Mouse (Mus musculus) adrenal gland, postnatal 14 days (tissue): Measurements from ENCODE around the gene Iqgap3. TPM values are rescaled to one million over a fixed set of nuclear protein-coding genes. Genes with fewer than 3 reads are reported as not detected.

ENCODE experiments used
- DNase-seq: peaks from one replicate; pipeline ENCODE4 v3.0.0; 2021; ENCODE audit warnings: mixed read lengths
- long read RNA-seq, 2 experiments: library from polyadenylated mRNA; stranded (forward); transcript quantifications; one replicate each; pipeline ENCODE4 v2.0.0; 2021
- total RNA-seq: library from RNA; stranded (reverse); gene quantifications from 2 replicates; pipeline ENCODE4 v1.2.3, GENCODE M21; 2021

The Iqgap3 gene
- total RNA-seq, result 7.3 and 8.0 TPM in 2 replicates
- long read RNA-seq, experiment 1, full-length matches to known transcripts, result 5 of 10 reads
- long read RNA-seq, experiment 1, partial matches to known transcripts, result 4 of 10 reads
- long read RNA-seq, experiment 1, other reads (novel, unspliced or antisense), result 1 of 10 reads
- long read RNA-seq, experiment 2, full-length matches to known transcripts, result 1 of 5 reads
- long read RNA-seq, experiment 2, partial matches to known transcripts, result 3 of 5 reads
- long read RNA-seq, experiment 2, other reads (novel, unspliced or antisense), result 1 of 5 reads

DNA sequence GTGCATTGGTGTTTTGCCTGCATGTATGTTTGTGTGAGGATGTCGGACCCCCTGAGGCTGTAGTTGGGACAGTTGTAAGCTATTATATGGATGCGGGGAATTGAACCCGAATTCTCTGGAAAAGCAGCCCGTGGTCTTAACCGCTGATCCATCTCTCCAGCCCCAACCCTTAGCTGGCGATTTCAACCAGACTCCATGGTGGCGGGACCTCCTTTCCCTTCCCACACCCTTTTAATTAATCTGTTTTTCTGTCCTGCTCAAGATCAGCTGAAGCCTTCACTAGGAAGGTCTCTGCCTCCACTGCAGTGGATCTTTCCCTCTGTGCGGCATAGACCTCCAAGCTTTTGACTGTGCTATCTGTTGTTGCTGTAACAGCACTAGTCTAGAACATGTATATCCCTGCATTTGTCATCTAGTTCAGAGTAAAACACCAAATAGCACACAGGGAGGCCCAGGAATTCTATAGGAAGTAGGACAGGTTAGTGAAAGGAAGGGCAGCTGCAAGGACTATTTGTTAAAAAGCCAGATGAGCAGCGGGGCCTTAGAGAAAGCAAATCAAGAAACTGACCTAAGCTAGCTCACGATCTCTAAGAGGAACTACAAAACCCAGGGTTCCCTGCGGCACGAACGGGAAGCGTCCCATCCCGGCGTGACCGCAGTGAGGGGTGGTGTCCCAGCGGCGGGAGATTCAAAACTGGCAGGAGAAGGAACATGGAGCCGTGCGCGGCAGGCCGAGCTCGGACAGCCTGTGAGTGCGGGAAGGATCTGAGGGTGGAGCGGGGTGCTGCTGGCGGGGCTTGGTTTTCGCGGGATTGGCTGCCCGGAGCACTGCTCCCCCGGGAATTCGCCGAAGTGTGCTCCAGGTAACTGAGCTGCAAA lies at the start of gene Iqgap3:
Gene Iqgap3 (plus strand): TSS at position 627 of the 879 bp plus-strand sequence.
- DNase-seq, result peak; percentile 95

DNA sequence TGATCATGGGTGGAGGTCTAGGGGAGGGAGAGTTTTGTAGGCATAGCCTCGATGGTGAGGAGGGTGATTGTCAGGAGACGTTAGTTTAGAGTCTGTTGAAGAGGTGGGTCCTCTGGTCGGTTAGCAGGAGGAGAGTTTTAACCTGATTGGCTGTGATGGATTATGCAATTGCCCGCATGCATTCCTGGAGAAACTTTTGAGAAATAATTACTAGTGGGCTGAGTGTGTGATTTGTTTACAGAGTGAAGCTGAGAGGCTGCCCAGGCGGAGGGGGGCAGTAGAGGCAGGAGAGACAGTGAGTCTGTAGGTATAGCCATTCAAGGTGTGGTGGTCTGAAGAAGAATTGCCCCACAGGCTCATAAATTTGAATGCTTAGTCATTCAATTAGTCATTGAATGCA lies 48.3 kb upstream of the Iqgap3 start:
- no peak for DNase-seq

DNA sequence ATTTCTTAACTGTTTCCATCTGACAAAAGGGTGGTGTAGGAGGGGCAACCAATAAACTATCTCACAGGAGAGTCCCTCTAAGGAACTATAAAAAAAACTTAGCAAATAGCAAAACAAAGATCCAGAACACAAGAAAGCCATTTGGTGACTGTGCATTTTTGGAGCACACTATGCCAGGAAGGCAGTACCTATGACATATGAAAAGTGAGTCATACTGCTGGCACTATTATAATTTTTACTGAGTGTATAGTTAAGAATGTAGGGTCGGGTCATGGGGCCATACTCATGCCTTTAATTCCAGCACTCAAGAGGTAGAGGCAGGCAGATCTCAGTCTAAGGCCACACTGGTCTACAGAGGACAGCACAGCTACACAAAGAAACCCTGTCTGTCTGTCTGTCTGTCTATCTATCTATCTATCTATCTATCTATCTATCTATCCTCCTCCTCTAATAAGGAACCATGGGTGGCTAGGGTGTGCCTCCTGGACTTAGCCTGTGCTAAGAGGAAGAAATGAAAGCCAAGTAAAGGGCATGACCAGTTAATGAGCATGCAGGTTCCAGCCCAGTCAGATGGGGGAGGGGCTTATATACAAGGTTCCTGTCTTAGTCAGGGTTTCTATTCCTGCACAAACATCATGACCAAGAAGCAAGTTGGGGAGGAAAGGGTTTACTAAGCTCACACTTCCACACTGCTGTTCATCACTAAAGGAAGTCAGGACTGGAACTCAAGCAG lies 46.0 kb upstream of the Iqgap3 start:
- DNase-seq, result no peak

DNA sequence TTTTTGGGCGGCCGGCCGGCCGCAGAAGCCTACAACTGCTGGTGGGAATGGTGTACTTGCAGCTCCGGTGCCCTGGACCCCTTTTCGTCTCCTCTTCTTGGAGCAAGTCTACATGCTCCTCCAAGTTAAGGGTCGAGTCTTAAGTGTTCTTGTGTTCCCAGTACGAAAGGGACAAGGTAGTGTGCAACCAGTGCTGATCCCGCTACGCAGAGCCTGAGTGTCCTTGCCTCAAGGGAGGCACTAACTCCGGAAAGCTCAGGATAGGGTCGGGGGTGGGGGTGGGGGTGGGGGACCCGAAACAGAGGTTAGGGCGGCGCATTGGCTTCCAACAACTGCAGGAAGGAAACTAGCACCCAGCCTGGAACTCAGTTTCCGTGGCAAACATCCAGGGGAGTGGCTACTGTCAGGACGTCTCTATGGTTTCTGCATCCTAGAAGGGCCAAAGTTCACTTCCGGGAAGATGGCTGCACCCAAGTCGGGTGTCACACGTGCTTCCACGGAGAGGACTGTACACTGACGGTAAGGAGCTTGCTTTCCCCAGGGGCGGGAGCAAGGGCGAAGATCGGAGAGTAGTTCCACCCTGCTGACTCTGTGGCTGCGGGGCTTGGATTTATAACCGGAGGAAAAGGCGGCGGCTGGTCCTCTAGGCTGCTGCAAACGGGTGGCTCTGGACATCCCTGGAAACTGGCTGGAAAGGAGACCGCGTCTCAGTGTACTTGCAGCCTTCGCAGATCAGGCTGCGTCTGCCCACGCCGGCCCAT lies 38.9 kb upstream of the Iqgap3 start, which contains the start of gene Gpatch4:
Gene Gpatch4 (plus strand): TSS at position 448 of the 761 bp plus-strand sequence.
- peak; percentile 92 for DNase-seq

DNA sequence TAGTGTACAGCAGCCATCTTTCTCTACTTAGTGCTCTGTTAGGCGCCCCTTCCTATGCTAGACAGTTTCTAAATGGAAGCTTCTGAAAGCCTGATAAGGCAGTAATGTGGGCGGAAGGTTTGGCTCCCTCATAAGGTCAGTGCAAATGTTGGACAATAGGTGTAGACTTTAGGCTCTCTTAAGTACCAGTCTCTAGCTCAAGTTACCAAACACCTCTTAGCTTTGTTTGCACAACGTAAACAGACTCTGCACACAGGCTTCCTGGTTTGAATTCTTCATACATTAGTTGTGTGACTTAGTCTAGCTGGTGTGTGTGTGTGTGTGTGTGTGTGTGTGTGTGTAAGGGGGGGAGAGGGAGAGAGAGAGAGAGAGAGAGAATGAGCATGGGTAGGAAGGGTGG lies 32.2 kb upstream of the Iqgap3 start:
- DNase-seq, result no peak

DNA sequence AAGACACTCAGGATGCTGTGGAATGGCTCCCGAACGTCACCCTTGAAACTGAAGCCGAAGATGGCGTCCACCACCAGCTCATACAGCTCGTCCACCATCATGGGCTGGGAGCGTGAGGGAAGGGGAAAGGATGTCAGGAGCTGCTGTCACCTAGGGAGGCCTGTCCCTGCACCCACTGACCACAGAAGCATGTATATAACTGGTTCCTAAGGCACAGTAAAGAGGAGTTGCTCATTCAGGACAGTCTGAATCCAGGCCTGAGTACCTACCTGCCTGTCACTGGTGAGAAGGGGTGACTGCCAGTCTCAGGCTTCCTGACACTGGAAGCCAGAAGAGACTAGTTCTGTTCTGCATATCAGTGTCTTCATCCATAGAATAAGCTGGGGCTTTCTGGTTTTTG lies 24.7 kb upstream of the Iqgap3 start:
- no peak for DNase-seq

DNA sequence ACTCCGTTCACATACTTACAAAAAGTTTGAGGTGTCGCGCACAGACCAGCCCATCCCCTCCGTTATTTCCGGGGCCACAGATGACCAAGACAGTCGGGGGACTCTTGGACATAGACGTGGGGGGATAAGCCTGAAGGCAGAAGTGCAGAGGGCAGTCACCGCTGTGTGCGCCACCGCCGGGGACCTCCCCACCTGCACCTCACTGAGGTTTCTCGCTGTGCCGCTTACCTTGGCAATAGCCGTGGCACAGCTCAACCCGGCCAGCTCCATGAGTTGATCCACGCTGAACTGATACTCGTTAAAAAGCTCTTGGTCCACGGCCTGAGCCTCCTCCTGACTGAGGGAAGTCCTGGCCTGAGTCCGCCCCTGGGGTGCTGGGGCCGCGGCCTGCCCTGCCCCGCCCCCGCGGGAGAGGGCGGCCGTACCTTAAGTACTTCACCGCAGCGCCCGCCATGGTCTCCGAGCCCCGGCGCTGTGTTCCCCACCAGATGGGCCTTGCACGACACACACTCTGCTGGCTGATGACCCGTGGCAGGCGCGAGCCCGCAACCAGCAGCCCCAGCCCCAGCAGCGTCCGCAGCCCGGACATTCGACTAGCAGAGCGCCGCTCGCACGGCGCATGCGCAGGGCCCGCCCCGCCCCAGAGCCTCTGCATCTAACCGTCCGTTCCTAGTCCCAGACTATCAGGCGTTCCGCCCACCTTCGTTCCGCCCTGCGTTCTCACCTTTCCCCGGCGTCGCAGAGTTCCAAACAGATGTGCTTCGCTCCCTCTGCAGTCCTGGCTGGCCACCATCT lies 23.7 kb upstream of the Iqgap3 start, which contains the start of gene Naxe:
Gene Naxe (minus strand): TSS at position 594 of the 795 bp plus-strand sequence.
- DNase-seq, result peak; percentile 92

DNA sequence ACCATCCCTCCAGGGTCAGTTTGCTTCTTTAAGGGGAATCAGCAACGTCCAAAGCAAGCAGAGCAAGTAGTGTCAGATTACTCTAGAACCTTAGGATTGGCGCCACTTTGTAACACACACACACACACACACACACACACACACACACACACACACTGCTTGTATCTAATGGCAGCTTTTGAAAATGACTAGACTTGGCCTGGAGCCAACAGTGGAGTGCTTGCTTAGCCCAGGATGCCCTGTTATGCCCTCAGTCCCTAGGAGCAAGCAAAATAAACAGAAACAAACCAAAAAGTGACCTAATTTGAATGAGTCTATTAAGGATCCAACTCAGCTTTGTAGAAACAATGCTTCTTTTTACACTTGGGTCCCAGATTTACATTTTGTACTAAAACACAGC lies 13.4 kb upstream of the Iqgap3 start:
- peak; percentile 44 for DNase-seq

DNA sequence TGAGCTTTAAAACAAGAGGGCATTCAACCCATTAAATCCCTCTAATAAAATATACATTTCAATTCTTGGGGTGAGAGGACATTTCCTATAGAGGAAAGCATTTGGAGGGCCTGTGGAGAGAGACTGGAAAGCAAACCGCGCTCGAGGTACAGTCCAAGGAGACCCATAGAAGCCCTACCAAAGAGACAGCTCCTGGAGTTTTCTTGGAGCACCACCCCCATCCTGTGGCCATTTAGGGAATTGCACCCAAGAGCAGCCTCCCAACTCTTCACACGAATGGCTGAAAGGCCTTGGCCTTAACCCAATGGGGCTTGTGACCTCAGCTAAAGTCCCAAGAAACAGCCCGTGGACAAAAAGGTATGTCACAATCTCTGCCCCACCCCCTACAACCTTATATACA lies 10.0 kb upstream of the Iqgap3 start:
- peak; percentile 88 for DNase-seq

DNA sequence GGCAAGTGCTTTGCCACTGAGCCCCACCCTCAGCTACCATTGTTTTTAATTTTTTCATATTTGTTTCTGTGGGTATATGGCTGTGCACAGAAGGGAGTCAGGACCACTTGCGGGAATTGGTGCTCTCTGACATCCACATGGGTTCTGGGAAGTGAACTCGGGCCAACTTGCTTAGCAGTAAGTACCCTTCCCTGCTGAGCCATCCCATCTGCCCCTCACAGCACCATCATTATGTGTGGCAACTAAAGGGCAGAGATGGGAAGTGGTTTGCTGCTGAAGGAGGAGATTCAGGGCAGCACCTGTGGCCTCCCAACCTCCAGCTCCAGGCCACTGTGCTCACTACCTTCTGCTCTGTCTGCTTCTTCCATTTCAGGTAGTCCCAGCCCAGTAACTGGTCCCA lies 8.1 kb upstream of the Iqgap3 start:
- DNase-seq, result no peak

DNA sequence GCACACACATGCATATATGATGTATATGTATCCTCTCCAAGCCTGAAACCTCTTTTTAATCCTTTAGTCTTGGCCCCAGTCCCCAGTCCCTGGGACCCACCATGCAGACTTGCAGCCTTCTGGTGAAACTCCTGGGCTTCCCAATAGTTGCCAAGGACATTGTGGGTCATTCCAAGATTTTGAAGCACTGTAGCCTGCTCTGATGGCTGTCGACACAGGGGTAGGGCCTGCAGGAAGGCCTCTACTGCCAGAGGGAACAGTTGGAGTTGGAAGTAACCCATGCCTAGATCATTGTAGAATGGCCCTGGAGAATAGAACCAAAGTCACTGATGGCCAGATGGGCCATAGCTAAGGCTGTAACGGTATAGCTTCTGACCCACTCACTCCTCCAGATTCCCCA lies 7.4 kb upstream of the Iqgap3 start:
- DNase-seq, result no peak

DNA sequence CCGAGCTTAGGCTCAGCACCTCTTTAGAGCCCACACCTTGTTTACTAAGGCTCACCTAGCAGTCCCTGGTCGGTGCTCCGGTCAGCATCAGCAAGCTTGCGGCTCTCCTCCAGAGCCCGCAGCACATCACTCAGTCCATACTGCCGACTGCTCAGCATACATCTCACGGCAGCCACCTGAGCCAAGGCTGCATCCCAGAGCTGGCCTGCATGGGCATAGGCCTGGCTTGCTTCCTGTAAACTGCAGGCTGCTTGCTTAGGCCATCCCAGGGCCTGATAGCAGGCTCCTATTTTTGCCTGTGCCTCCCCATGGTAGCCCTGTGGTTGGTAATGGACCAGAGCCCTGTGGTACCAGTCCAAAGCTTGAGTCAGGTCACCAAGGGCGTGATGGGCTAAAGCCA lies 7.0 kb upstream of the Iqgap3 start:
- no peak for DNase-seq

DNA sequence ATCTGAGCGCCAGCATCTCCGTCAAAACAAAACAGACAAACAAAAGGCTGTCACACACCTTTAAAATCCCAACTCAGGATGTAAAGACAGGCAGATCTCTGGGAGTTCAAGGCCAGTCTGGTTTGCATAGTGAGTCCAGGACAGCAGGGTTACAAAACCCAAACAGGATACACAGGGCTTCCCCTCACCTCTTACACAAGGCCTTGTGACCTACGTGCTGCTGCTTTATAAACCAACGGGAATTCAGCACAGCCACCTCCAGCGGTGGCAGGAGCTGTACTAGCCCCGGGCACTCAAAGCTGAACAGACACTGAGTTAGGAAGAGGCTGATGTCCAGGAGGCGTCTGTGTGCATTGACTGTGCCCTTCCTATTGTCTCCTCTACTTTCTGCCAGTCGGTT lies 4.3 kb upstream of the Iqgap3 start:
- DNase-seq, result no peak

DNA sequence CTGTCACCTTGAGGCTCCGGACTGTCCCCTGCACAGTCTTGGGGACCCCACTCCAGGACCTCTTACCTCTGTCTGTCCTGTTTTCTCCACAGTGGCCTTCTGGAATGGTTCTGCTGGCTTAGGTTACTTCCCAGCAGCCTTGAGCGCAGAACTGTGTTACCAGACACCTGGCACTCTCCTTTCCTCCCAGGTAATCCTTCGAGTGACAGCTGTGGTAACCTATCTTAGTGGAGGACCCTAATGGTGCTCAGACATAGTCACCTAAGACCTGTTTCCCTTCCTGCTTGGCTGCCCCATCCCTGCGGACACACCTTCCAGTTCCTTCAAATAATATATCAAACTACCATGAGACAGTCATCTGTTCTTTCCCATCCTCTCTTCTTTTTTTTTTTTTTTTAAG lies 3.6 kb upstream of the Iqgap3 start, which contains the start of gene Ttc24:
Gene Ttc24 (minus strand): TSS at position 101 of the 400 bp plus-strand sequence.
- no peak for DNase-seq

DNA sequence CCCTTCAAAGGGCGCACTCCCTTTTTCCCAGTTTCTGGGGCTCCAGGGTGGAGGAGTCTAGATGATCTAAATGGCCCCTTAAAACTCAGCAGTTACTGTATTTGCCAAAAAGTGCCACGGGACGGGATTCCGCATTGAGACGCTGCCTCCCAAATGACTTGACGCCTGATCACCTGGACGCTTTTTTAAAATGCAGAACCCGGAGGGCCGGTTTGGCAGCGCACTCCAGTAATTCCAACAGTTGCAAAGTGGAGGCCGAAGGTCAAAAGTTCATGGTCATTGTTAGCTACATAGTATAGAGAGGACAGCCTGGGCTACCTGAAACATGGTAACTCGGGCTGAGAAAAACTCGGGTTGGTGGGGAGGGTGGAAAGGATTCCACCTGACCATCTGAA lies 450 bp downstream of the Iqgap3 start:
- DNase-seq, result no peak

DNA sequence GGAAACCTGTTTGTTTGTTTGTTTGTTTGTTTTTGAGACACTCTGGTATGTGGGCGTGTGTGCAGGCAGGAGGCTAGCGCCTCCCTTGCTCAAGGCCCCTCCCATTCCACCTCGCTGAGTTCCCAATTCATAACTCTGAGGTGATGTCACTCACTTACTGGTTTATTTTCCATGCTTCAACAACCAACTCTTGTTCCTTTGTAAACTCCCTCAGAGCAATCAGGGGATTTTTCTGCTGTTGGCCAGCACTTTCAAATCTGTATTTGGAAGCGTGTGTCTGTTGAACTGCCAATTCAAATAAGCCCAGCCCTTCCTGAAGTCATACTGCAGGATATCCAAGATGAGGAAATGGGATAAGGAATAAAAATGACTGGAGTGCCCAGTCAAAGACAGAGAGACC lies 892 bp downstream of the Iqgap3 start:
- DNase-seq, result no peak

DNA sequence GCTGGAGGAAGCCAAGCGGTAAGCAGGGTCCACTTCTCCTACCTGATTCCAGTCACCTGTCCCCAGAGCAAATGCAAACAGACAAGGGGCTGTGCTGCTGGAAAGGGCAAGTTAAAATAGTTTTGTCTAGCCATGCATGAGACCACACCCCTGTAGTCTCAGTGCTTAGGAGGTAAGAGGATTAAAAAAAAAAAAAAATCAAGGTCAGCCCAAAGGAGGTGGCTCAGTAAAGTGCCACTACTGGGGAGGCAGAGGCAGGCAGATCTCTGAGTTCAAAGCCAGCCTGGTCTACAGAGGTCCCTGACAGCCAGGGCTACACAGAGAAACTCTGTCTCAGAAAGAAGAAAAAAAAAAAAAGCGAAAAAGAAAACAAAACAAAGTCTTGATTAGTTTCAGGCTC lies 2.2 kb downstream of the Iqgap3 start:
- no peak for DNase-seq

DNA sequence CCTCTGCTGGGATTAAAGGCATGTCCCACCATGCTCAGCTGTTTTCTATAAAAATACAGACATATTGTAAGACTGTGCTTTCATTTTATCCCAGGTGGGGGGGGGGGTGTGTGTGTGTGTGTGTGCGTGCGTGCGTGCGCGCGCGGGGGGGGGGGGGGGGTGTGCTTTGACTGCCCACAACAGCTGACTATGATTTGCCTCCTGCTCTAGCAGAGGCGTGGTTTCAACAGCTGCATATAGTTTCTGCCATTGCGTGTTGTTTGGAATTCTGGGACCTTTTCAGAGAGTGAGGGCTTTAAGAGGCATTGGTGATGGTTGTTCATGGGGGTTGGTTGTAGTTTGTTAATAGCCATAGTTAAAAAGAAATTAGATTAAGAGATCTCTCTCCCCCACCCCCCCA lies 3.7 kb downstream of the Iqgap3 start:
- DNase-seq, result no peak

DNA sequence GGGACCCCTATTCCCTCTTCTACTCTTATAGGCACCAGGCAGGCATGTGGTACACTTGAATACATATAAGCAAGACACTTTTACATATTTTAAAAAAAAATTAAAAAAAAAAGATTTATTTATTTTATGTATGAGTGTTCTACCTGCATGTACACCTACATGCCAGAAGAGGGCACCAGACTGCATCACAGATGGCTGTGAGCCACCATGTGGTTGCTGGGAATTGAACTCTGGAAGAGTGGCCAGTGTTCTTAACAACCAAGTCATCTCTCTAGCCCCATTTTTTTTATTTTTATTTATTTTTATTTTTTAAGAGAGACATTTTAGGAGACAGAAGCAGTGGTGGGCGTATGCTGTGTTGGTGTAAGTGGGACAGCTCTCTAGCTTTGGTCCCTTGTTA lies 5.9 kb downstream of the Iqgap3 start:
- DNase-seq, result peak; percentile 53

DNA sequence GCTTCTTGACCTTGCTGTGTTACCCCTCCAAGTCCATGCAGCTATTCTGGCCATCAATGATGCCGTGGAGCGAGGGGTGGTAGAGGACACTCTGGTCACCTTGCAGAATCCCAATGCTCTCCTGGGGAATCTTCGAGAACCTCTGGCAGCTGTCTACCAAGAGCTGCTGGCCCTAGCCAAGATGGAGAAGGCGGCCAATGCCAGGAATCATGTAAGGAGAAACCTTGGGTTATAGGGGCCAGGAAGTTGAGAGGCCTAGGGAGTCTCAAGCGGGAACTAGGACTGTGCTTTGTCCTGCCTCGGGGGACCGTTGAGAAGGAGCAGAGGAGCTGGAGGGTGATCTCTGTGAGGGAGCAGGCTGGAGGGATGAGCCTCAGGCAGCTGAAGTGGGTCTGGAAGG lies 8.3 kb downstream of the Iqgap3 start:
- no peak for DNase-seq

DNA sequence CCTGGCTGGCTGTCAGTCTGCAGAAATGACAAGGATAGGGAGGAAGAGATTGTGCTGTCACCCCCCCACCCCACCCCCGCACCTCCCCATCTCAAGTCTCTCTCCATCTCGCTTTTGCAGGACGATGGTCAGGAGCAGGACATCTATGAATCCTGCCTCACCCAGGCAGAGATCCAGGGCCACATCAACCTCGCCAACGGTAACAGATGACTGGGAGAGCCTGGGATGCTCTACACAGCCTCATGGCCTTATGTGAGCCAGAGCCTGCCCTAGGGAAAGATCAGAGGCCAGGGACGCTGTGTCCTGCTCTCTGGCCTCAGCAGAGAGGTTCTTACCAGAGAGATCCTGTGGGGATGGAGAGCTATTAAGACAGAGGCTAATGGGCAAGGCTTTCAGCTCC lies 8.8 kb downstream of the Iqgap3 start:
- no peak for DNase-seq
